ENCODE assay signal across 9 mouse cellular contexts in the genomic region with DNA sequence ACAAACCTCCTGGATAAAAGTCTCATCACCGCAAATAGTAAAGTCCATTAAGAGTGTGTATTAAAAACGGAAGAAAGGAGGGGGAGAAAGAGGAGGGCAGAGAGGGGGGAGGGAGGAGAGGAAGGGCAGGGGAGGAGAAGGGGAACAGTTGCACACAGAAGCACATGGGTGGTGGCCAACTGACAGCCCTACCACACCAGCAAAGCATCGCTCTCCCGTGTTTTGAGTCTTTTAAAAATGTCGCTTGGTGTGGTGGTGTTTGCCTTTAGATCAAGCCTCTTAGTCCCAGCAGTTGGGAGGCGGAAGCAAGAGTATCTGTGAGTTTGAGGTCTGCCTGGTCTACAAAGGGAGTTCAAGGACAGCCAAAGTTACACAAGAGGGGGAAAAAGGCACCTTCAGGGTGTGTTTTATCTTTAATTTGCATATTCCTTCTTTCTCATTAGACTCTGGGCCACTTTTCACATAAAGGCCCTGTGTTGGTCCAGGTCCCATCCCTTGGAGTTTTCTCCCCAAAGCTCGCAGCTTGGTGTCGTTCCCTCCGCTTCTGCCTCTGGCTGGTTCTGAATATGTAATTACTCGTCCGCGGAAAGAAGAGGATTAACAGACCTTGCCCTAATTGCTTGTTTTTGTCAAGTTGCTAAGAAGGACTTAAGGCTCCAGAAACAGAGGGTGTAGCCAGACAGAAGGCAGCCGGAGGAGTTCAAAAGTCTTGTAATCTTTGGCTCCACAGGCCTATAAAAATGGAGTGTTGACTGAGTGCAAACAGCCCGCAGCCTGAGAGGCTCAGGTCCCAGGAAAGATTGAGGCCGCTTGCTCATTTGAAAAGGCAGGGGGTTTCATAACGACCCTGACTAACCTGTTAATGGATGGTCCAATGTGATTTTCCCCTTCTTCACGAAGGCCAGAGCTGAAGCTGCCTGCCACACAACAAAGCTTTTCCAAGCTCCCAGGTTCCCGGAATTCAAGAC. TPM values are rescaled to one million over a fixed set of nuclear protein-coding genes. Genes with fewer than 3 reads are reported as not detected.
DNase-seq lines count a peak whose midpoint lies in the region; ATAC-seq and TF ChIP-seq lines count a peak whose summit lies in the region.
"Had no signal": no experiment of that assay in that cellular context is flagged by ENCODE, and none has a peak within 500 bp of the region (broad histone marks: within the 10 kb centered on the region; RNA-seq: fewer than 3 reads in every experiment).

No protein-coding gene starts in this region.

- H3K4me2 ChIP-seq in hindbrain, embryonic 16.5 days (ENCODE audit: low read length) = peak overlapping the region; percentile 31; the same call in 1 of the 2 replicates

- peak overlapping the region; percentile 59 for H3K27ac ChIP-seq in embryonic facial prominence, embryonic 10.5 days (replicated peaks)
- H3K27ac ChIP-seq in hindbrain, embryonic 16.5 days (ENCODE audit: low read depth, low read length) = no peak overlapping the region

- no peak for TF ChIP-seq CTCF in C2C12 (IDR thresholded peaks at IDR 0.05; ENCODE audit: control insufficient read depth, insufficient read depth, insufficient read length)

- H3K79me3 ChIP-seq in C2C12 (ENCODE audit: low read depth) = no peaks in the 10 kb centered on the region

- H3K9me3 ChIP-seq in embryonic facial prominence, embryonic 10.5 days = no peaks in the 10 kb centered on the region
- no peaks in the 10 kb centered on the region for H3K9me3 ChIP-seq in hindbrain, embryonic 16.5 days (ENCODE audit: control insufficient read depth, low read length)
- H3K9me3 ChIP-seq: megakaryocyte, embryonic 14.5 days had no signal

- H3K27me3 ChIP-seq in C2C12 (ENCODE audit: control insufficient read depth, insufficient read depth, insufficient read length) = no peaks in the 10 kb centered on the region
- H3K27me3 ChIP-seq in embryonic facial prominence, embryonic 10.5 days (replicated peaks; ENCODE audit: low read depth, poor library complexity, severe bottlenecking) = peaks cover 4% of the 10 kb centered on the region; the same call in 1 of the 2 replicates
- H3K27me3 ChIP-seq in hindbrain, embryonic 16.5 days (replicated peaks; ENCODE audit: control insufficient read depth, insufficient read depth, low read length) = no peaks in the 10 kb centered on the region

- no peaks in the 10 kb centered on the region for H3K79me2 ChIP-seq in C2C12 (ENCODE audit: control insufficient read depth, insufficient read depth)

- no peak overlapping the region for H3K4me3 ChIP-seq in C2C12 (ENCODE audit: insufficient read depth, poor library complexity, severe bottlenecking)
- H3K4me3 ChIP-seq in embryonic facial prominence, embryonic 10.5 days = peak overlapping the region; percentile 28; the same call in 1 of the 2 replicates
- H3K4me3 ChIP-seq in hindbrain, embryonic 16.5 days (ENCODE audit: low read length) = no peak overlapping the region
- H3K4me3 ChIP-seq: megakaryocyte, embryonic 14.5 days had no signal

- ATAC-seq in hindbrain, embryonic 16.5 days = peak; percentile 54; the same call in 1 of the 2 replicates
- no peak for ATAC-seq in cerebellum, adult (ENCODE audit: insufficient number of reproducible peaks, low FRiP score, low TSS enrichment)

- no peak overlapping the region for H3ac ChIP-seq in C2C12 (ENCODE audit: control insufficient read depth, insufficient read length, low read depth)

- WGBS in embryonic facial prominence, embryonic 10.5 days = 16% methylated on average over 18 of the region's 18 CpGs
- WGBS in hindbrain, embryonic 16.5 days = 27% methylated on average over 18 of the region's 18 CpGs

- H3K4me1 ChIP-seq in embryonic facial prominence, embryonic 10.5 days = peaks cover 24% of the 10 kb centered on the region
- H3K4me1 ChIP-seq in hindbrain, embryonic 16.5 days (ENCODE audit: control insufficient read depth, insufficient read depth, low read depth, low read length) = peaks cover 7% of the 10 kb centered on the region
- H3K4me1 ChIP-seq: megakaryocyte, embryonic 14.5 days had no signal

- DNase-seq in embryonic facial prominence, embryonic 10.5 days (ENCODE audit: low spot score) = peak; percentile 45
- DNase-seq in lung, postnatal 14 days = peak; percentile 80
- DNase-seq in adrenal gland, postnatal 36 days = no peak
- no peak for DNase-seq in thymus, postnatal 36 days
- no peak for DNase-seq in gastrocnemius, postnatal 10 days

- H3K9ac ChIP-seq in hindbrain, embryonic 16.5 days (ENCODE audit: low read depth, low read length) = no peak overlapping the region

- no peaks in the 10 kb centered on the region for H3K36me3 ChIP-seq in C2C12 (ENCODE audit: control insufficient read depth, insufficient read depth)
- H3K36me3 ChIP-seq in embryonic facial prominence, embryonic 10.5 days (replicated peaks) = no peaks in the 10 kb centered on the region
- H3K36me3 ChIP-seq in hindbrain, embryonic 16.5 days (ENCODE audit: control insufficient read depth, insufficient read depth, low read length) = no peaks in the 10 kb centered on the region

TF ChIP-seq in C2C12, 6 proteins besides CTCF, POLR2A, EP300 and RAD21:
- TF ChIP-seq MAX (IDR thresholded peaks at IDR 0.05) (peak; percentile 35), FOSL1 (IDR thresholded peaks at IDR 0.05; ENCODE audit: insufficient read depth, low read length, poor library complexity, severe bottlenecking) (no peak)

RNA-seq across cellular contexts. Expression of a gene that starts 35.6 kb away (rescaled TPM):
- 40.3 TPM for polyA plus RNA-seq in C2C12 (2012; fragmentation: generic; extraction: Trizol)
- 122 and 131 TPM in 2 replicates for polyA plus RNA-seq in embryonic facial prominence, embryonic 10.5 days (2016; fragmentation: Nextera tagmentation; extraction: Ambion mirVana)
- 35.2 and 37.0 TPM in 2 replicates for polyA plus RNA-seq in hindbrain, embryonic 16.5 days (2015; fragmentation: Nextera tagmentation; extraction: Ambion mirVana)
- total RNA-seq in adrenal gland, postnatal 36 days (2021) = 100 to 1,000 TPM in 1 of 2 experiments, 10 to 100 TPM in 1; 77.1 to 100 TPM
- total RNA-seq in gastrocnemius, postnatal 10 days (2021) = 10 to 100 TPM; 30.9 to 39.0 TPM

Comparison
In these comparisons a context has a peak if more than half of its experiments do, and no peak if none do; other contexts are left out.
1. DNase-seq: peak in embryonic facial prominence, embryonic 10.5 days (single experiment) and lung, postnatal 14 days (single experiment); none in adrenal gland, postnatal 36 days (0 of 2), thymus, postnatal 36 days (0 of 2) and gastrocnemius, postnatal 10 days (single experiment).